Mouse (Mus musculus): ENCODE measurements at regions not wholly inside any gene's neighbourhood (a gene's known extent, or its start where the extent isn't known, plus 50 kb on each side); places are given as distances from the start of the nearest gene placed in this dataset.

GRCm38 (mm10) chr2:149467801-149468200 lies 62.9 kb downstream of the Cst10 start:
- no peaks in the 10 kb centered on the region for H3K9me3 ChIP-seq (replicated peaks)

GRCm38 (mm10) chr2:149472411-149472810 lies 67.6 kb downstream of the Cst10 start:
- no peaks in the 10 kb centered on the region for H3K4me1 ChIP-seq
- H3K4me3 ChIP-seq: no peak overlapping the region
- H3K27me3 ChIP-seq (ENCODE audit: low read depth, poor library complexity, severe bottlenecking): no peaks in the 10 kb centered on the region
- no peak for DNase-seq (ENCODE audit: low spot score)
- WGBS: 86% methylated on average over 2 of the region's 2 CpGs
- H3K36me3 ChIP-seq: no peaks in the 10 kb centered on the region
- H3K27ac ChIP-seq (replicated peaks): no peak overlapping the region
- no peaks in the 10 kb centered on the region for H3K9me3 ChIP-seq (replicated peaks)

More at GRCm38 (mm10) chr2:149467801-149468200, 62.9 kb downstream of the Cst10 start:
- 92% methylated on average over 2 of the region's 2 CpGs for WGBS
- Histone ChIP-seq H3K4me1 (no peaks in the 10 kb centered on the region), H3K27me3 (ENCODE audit: low read depth, poor library complexity, severe bottlenecking) (no peaks in the 10 kb centered on the region), H3K4me3 (no peak overlapping the region), H3K36me3 (no peaks in the 10 kb centered on the region), H3K27ac (replicated peaks) (no peak overlapping the region)
- DNase-seq (ENCODE audit: low spot score): no peak

- no peak for DNase-seq (ENCODE audit: low spot score)
- WGBS: 69% methylated on average over 2 of the region's 2 CpGs
Measured at GRCm38 (mm10) chr2:149493280-149493988, 88.6 kb downstream of the Cst10 start.

GRCm38 (mm10) chr2:149512870-149513269 lies 108.0 kb downstream of the Cst10 start:
- no peaks in the 10 kb centered on the region for H3K9me3 ChIP-seq (replicated peaks)
- H3K4me3 ChIP-seq: no peak overlapping the region
- no peak overlapping the region for H3K27ac ChIP-seq (replicated peaks)
- 85% methylated on average over 1 of the region's 1 CpGs for WGBS
- H3K27me3 ChIP-seq (ENCODE audit: low read depth, poor library complexity, severe bottlenecking): no peaks in the 10 kb centered on the region
- no peaks in the 10 kb centered on the region for H3K36me3 ChIP-seq
- H3K4me1 ChIP-seq: no peaks in the 10 kb centered on the region
- no peak for DNase-seq (ENCODE audit: low spot score)

More at GRCm38 (mm10) chr2:149493280-149493988, 88.6 kb downstream of the Cst10 start:
- Histone ChIP-seq H3K36me3 (no peaks in the 10 kb centered on the region), H3K27ac (replicated peaks) (no peak overlapping the region), H3K4me1 (no peaks in the 10 kb centered on the region), H3K9me3 (replicated peaks) (no peaks in the 10 kb centered on the region), H3K27me3 (ENCODE audit: low read depth, poor library complexity, severe bottlenecking) (no peaks in the 10 kb centered on the region), H3K4me3 (no peak overlapping the region)

GRCm38 (mm10) chr2:149524424-149524823 lies 119.6 kb downstream of the Cst10 start:
- Histone ChIP-seq H3K4me1 (no peaks in the 10 kb centered on the region), H3K27me3 (ENCODE audit: low read depth, poor library complexity, severe bottlenecking) (no peaks in the 10 kb centered on the region), H3K36me3 (no peaks in the 10 kb centered on the region), H3K27ac (replicated peaks) (no peak overlapping the region), H3K9me3 (replicated peaks) (no peaks in the 10 kb centered on the region), H3K4me3 (no peak overlapping the region)
- no peak for DNase-seq (ENCODE audit: low spot score)

- no peaks in the 10 kb centered on the region for H3K36me3 ChIP-seq
- no peaks in the 10 kb centered on the region for H3K27me3 ChIP-seq (ENCODE audit: low read depth, poor library complexity, severe bottlenecking)
- no peak overlapping the region for H3K4me3 ChIP-seq
- no peak for DNase-seq (ENCODE audit: low spot score)
- H3K9me3 ChIP-seq (replicated peaks): no peaks in the 10 kb centered on the region
- WGBS: 84% methylated on average over 2 of the region's 2 CpGs
- H3K27ac ChIP-seq (replicated peaks): no peak overlapping the region
- no peaks in the 10 kb centered on the region for H3K4me1 ChIP-seq
Measured at GRCm38 (mm10) chr2:149542837-149543236, 138.0 kb downstream of the Cst10 start.

GRCm38 (mm10) chr2:149545708-149546107 lies 140.9 kb downstream of the Cst10 start:
- no peak for DNase-seq (ENCODE audit: low spot score)
- WGBS: 80% methylated on average over 2 of the region's 2 CpGs
- Histone ChIP-seq H3K9me3 (replicated peaks) (no peaks in the 10 kb centered on the region), H3K4me1 (no peaks in the 10 kb centered on the region), H3K36me3 (no peaks in the 10 kb centered on the region), H3K4me3 (no peak overlapping the region), H3K27me3 (ENCODE audit: low read depth, poor library complexity, severe bottlenecking) (no peaks in the 10 kb centered on the region), H3K27ac (replicated peaks) (no peak overlapping the region)

- WGBS: 93% methylated on average over 2 of the region's 2 CpGs
Measured at GRCm38 (mm10) chr2:149546639-149547200, 141.9 kb downstream of the Cst10 start.

GRCm38 (mm10) chr2:149555209-149555608 lies 150.4 kb downstream of the Cst10 start:
- H3K9me3 ChIP-seq (replicated peaks): no peaks in the 10 kb centered on the region
- no peaks in the 10 kb centered on the region for H3K36me3 ChIP-seq

More at GRCm38 (mm10) chr2:149546639-149547200, 141.9 kb downstream of the Cst10 start:
- Histone ChIP-seq H3K27ac (replicated peaks) (no peak overlapping the region), H3K4me3 (no peak overlapping the region), H3K9me3 (replicated peaks) (no peaks in the 10 kb centered on the region), H3K27me3 (ENCODE audit: low read depth, poor library complexity, severe bottlenecking) (no peaks in the 10 kb centered on the region), H3K36me3 (no peaks in the 10 kb centered on the region), H3K4me1 (no peaks in the 10 kb centered on the region)
- DNase-seq (ENCODE audit: low spot score): no peak

GRCm38 (mm10) chr2:149573773-149574172 lies 168.9 kb downstream of the Cst10 start:
- Histone ChIP-seq H3K27ac (replicated peaks) (no peak overlapping the region), H3K4me1 (no peaks in the 10 kb centered on the region), H3K9me3 (replicated peaks) (no peaks in the 10 kb centered on the region), H3K36me3 (no peaks in the 10 kb centered on the region), H3K27me3 (ENCODE audit: low read depth, poor library complexity, severe bottlenecking) (no peaks in the 10 kb centered on the region), H3K4me3 (no peak overlapping the region)
- no peak for DNase-seq (ENCODE audit: low spot score)
- 65% methylated on average over 1 of the region's 1 CpGs for WGBS

More at GRCm38 (mm10) chr2:149555209-149555608, 150.4 kb downstream of the Cst10 start:
- Histone ChIP-seq H3K4me3 (no peak overlapping the region), H3K27me3 (ENCODE audit: low read depth, poor library complexity, severe bottlenecking) (no peaks in the 10 kb centered on the region), H3K4me1 (no peaks in the 10 kb centered on the region), H3K27ac (replicated peaks) (no peak overlapping the region)
- DNase-seq (ENCODE audit: low spot score): no peak

- Histone ChIP-seq H3K27me3 (ENCODE audit: low read depth, poor library complexity, severe bottlenecking) (no peaks in the 10 kb centered on the region), H3K27ac (replicated peaks) (no peak overlapping the region), H3K4me3 (no peak overlapping the region), H3K36me3 (no peaks in the 10 kb centered on the region), H3K4me1 (no peaks in the 10 kb centered on the region), H3K9me3 (replicated peaks) (no peaks in the 10 kb centered on the region)
- no peak for DNase-seq (ENCODE audit: low spot score)
- 83% methylated on average over 2 of the region's 2 CpGs for WGBS
Measured at GRCm38 (mm10) chr2:149602581-149602980, 197.7 kb downstream of the Cst10 start.

GRCm38 (mm10) chr2:149613381-149613780 lies 208.5 kb downstream of the Cst10 start:
- Histone ChIP-seq H3K36me3 (no peaks in the 10 kb centered on the region), H3K9me3 (replicated peaks) (no peaks in the 10 kb centered on the region), H3K27me3 (ENCODE audit: low read depth, poor library complexity, severe bottlenecking) (no peaks in the 10 kb centered on the region), H3K27ac (replicated peaks) (no peak overlapping the region), H3K4me3 (no peak overlapping the region), H3K4me1 (no peaks in the 10 kb centered on the region)
- DNase-seq (ENCODE audit: low spot score): no peak
- 94% methylated on average over 3 of the region's 3 CpGs for WGBS

GRCm38 (mm10) chr2:149614078-149614939 lies 209.5 kb downstream of the Cst10 start:
- no peak overlapping the region for H3K27ac ChIP-seq (replicated peaks)
- H3K9me3 ChIP-seq (replicated peaks): no peaks in the 10 kb centered on the region
- no peak overlapping the region for H3K4me3 ChIP-seq
- DNase-seq (ENCODE audit: low spot score): no peak
- no peaks in the 10 kb centered on the region for H3K36me3 ChIP-seq
- no peaks in the 10 kb centered on the region for H3K4me1 ChIP-seq
- 89% methylated on average over 2 of the region's 2 CpGs for WGBS
- H3K27me3 ChIP-seq (ENCODE audit: low read depth, poor library complexity, severe bottlenecking): no peaks in the 10 kb centered on the region

Measured in midbrain, embryonic 10.5 days (tissue).